Mouse (Mus musculus): ENCODE data around the gene Fxyd6. TPM values are rescaled to one million over a fixed set of nuclear protein-coding genes. Genes with fewer than 3 reads are reported as not detected.
A peak's percentile ranks its signal among the peaks of the same experiment; 100 is the strongest.

Gene Fxyd6
- polyA plus RNA-seq, 1 experiment, result not detected

DNA sequence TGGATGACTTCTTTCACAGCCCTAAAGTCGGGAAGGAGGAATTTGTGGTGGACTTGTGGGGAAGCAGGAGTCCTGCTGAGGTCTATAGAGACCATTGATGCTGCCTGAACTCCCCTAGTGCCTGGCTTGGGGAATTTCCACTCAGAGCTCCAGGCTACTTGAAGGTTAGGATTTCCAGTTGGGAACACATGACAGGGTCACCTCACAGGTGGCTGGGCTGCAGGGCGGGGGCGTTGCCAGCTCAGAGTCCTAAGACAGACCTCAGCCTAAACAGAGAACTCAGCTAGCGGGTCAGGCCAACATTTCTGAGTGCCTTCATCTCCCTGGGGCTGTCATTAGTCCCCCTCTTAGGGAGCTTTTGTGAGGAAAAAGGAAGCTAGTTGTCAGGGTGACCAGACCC, 31.9 kb downstream of the Fxyd6 start:
- H3K4me3 ChIP-seq (ENCODE audit: insufficient read depth, low read depth, low read length), result no peak overlapping the region
- no peak overlapping the region for H3K27ac ChIP-seq (ENCODE audit: insufficient read depth, low read depth, low read length)
- TF ChIP-seq CTCF (IDR thresholded peaks at IDR 0.05; ENCODE audit: insufficient read depth, low read depth, low read length), result no peak
- no peak for TF ChIP-seq POLR2A (IDR thresholded peaks at IDR 0.05; ENCODE audit: insufficient read depth, low read depth, low read length)
- WGBS, result 62% methylated on average over 4 of the region's 4 CpGs
- H3K4me1 ChIP-seq (ENCODE audit: control insufficient read depth, insufficient read depth, low read length), result no peaks in the 10 kb centered on the region

DNA sequence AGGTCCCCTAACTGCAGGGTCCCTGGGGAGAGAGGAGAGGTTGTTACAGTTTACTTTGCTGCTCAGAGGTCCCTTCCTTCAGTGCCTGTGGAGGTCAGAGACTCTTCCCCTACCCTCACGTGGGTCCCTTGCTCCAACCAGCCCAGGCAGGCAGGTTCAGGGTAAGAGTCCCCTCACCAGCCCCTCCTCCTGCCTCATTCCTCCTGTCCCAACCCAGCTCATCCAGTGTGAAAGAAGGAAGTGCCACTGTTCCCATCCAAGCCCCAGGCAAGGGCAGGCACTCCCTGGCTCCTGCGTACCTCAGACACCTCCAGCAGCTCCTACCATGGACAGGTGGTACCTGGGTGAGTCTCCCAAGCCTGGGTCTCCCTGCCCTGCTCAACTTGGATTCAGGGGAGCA, 33.0 kb downstream of the Fxyd6 start:
- no peak overlapping the region for H3K27ac ChIP-seq (ENCODE audit: insufficient read depth, low read depth, low read length)
- H3K4me1 ChIP-seq (ENCODE audit: control insufficient read depth, insufficient read depth, low read length), result peaks cover 3% of the 10 kb centered on the region
- 77% methylated on average over 2 of the region's 2 CpGs for WGBS
- no peak overlapping the region for H3K4me3 ChIP-seq (ENCODE audit: insufficient read depth, low read depth, low read length)
- TF ChIP-seq POLR2A (IDR thresholded peaks at IDR 0.05; ENCODE audit: insufficient read depth, low read depth, low read length) (no peak), CTCF (IDR thresholded peaks at IDR 0.05; ENCODE audit: insufficient read depth, low read depth, low read length) (no peak)

DNA sequence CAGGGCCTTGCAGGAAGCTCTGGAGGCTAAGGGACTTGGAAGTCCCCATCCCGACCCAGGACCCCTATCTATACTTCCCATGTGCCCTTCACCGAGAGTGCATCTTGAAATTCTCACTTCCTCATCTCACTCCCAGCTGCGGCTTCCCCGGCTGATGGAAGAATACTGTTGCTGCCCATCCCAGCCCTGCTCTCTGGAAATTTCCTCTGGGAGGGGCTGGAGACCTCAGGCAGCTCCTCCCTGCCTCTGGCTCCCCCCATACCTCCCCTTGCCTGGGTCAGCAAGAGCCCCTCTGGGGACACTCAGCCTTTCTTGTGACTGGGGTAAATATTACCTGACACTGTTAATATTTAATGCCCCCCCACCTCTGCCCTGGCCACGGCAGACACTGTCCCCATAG, 35.7 kb downstream of the Fxyd6 start:
- H3K4me3 ChIP-seq (ENCODE audit: insufficient read depth, low read depth, low read length), result no peak overlapping the region
- peaks cover 6% of the 10 kb centered on the region for H3K4me1 ChIP-seq (ENCODE audit: control insufficient read depth, insufficient read depth, low read length)
- no peak for TF ChIP-seq CTCF (IDR thresholded peaks at IDR 0.05; ENCODE audit: insufficient read depth, low read depth, low read length)
- TF ChIP-seq POLR2A (IDR thresholded peaks at IDR 0.05; ENCODE audit: insufficient read depth, low read depth, low read length), result no peak
- H3K27ac ChIP-seq (ENCODE audit: insufficient read depth, low read depth, low read length), result no peak overlapping the region
- 76% methylated on average over 5 of the region's 5 CpGs for WGBS

DNA sequence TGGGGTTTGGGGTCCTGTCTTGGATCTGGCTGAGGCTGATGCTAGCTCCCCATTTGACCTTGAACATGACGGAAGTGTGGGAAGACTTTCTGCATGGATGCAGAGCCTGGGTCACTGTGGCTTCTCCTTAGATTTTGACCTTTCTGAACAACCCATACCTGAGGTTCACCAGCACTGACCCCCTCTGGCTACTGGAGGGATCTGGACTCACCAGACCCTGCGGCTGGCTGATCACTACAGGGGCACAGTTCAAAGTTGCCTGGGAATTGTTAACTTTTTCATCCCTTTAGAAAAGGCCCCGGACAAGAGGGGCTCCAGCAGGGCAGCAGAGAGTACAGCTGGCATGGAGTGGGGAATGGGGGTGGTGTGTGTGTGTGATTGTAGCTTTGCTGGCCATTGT, 36.8 kb downstream of the Fxyd6 start:
- no peak overlapping the region for H3K4me3 ChIP-seq (ENCODE audit: insufficient read depth, low read depth, low read length)
- H3K27ac ChIP-seq (ENCODE audit: insufficient read depth, low read depth, low read length), result no peak overlapping the region
- no peak for TF ChIP-seq POLR2A (IDR thresholded peaks at IDR 0.05; ENCODE audit: insufficient read depth, low read depth, low read length)
- TF ChIP-seq CTCF (IDR thresholded peaks at IDR 0.05; ENCODE audit: insufficient read depth, low read depth, low read length), result no peak
- peaks cover 6% of the 10 kb centered on the region for H3K4me1 ChIP-seq (ENCODE audit: control insufficient read depth, insufficient read depth, low read length)
- 73% methylated on average over 3 of the region's 3 CpGs for WGBS

DNA sequence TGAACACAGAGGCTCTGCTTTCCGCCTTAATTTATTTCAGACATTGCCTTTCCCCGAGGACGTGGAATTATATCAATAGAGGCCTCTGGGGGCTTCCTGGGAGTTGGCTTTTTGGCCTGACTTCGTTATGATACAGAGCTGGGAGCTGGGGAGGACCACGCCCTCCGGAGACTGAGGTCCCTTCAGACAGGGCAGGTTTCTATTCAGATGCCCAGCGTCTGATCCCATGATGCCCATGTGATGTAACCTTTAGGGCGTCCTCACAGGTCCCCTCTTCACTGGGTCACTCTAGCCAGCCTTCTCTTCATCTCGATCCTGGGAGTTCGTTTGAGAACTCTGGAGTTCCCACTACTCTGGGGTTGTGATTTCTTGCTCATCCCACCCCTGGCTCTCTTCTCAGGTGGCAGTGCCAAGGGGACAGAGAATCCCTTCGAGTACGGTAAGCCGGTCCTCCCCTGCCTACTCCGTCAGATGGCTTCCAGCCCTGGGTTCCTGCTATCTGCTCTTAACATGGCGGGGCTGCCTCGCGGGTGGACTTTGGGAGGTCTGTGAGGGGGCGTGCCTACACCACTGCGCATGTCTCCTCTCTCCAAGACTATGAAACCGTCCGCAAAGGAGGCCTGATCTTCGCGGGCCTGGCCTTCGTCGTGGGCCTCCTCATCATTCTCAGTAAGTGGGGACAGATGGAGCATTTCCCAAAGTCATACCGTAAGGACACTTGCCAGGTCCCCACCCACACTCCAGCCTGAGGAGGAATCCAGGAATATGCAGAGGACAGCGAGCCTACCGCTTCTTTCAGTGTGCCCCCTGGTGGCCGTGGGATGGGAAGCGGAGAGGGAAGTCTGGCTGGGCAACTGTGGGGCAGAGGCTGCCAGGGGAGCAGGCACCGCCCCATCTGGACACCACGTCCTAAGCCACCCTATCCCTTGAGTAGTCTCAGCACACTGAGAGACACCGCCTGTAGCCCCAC, 38.0 kb downstream of the Fxyd6 start:
- WGBS, result 38% methylated on average over 33 of the region's 33 CpGs
- TF ChIP-seq CTCF (IDR thresholded peaks at IDR 0.05; ENCODE audit: insufficient read depth, low read depth, low read length) (peak; percentile 95), POLR2A (IDR thresholded peaks at IDR 0.05; ENCODE audit: insufficient read depth, low read depth, low read length) (no peak)
- Histone ChIP-seq H3K4me3 (ENCODE audit: insufficient read depth, low read depth, low read length) (peak overlapping the region; percentile 37), H3K27ac (ENCODE audit: insufficient read depth, low read depth, low read length) (no peak overlapping the region), H3K4me1 (ENCODE audit: control insufficient read depth, insufficient read depth, low read length) (peaks cover 9% of the 10 kb centered on the region)

DNA sequence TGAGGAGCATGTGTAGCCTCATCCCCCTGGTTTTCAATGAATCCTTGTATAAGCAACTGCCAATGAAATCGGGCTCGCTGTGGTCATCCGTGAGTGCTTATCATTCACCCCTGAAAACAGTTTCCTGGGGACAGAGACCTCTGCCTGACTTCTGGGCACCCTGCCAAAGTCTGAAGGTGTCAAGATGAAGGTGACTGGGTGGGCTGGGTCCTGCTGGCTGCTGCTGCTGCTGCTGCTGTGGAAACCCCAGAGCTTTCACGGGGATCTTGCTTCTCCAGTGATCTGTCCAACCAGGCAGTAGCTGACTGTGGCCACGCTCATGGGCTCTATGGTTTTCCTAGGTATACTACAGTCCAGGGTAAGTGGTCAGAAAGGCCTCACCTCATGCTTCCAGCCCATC, 40.2 kb downstream of the Fxyd6 start:
- WGBS, result 92% methylated on average over 5 of the region's 5 CpGs
- TF ChIP-seq POLR2A (IDR thresholded peaks at IDR 0.05; ENCODE audit: insufficient read depth, low read depth, low read length), result no peak
- TF ChIP-seq CTCF (IDR thresholded peaks at IDR 0.05; ENCODE audit: insufficient read depth, low read depth, low read length), result no peak
- Histone ChIP-seq H3K4me3 (ENCODE audit: insufficient read depth, low read depth, low read length) (no peak overlapping the region), H3K4me1 (ENCODE audit: control insufficient read depth, insufficient read depth, low read length) (peaks cover 9% of the 10 kb centered on the region), H3K27ac (ENCODE audit: insufficient read depth, low read depth, low read length) (no peak overlapping the region)

DNA sequence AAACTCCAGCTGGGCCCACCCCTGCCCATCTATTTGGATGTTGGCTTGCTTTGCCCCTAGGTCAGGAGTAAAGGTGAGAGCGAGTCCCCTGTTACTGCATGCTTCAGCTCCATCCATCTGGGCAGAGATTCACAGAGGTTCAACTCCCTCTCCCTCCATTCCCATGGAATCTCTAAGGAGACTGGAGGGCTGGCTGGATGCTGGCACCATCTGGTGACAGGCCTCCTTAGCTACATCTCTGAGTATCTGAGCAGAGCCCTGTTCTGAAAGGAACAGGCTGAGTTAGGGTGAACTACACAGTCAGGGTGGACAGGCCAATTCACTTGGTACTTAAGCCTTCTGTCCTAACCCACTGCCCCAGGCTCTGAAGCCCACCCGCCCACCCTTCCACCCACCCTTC, 40.6 kb downstream of the Fxyd6 start:
- Histone ChIP-seq H3K4me3 (ENCODE audit: insufficient read depth, low read depth, low read length) (no peak overlapping the region), H3K4me1 (ENCODE audit: control insufficient read depth, insufficient read depth, low read length) (peaks cover 9% of the 10 kb centered on the region), H3K27ac (ENCODE audit: insufficient read depth, low read depth, low read length) (no peak overlapping the region)
- no peak for TF ChIP-seq CTCF (IDR thresholded peaks at IDR 0.05; ENCODE audit: insufficient read depth, low read depth, low read length)
- TF ChIP-seq POLR2A (IDR thresholded peaks at IDR 0.05; ENCODE audit: insufficient read depth, low read depth, low read length), result no peak
- 91% methylated on average over 2 of the region's 2 CpGs for WGBS

DNA sequence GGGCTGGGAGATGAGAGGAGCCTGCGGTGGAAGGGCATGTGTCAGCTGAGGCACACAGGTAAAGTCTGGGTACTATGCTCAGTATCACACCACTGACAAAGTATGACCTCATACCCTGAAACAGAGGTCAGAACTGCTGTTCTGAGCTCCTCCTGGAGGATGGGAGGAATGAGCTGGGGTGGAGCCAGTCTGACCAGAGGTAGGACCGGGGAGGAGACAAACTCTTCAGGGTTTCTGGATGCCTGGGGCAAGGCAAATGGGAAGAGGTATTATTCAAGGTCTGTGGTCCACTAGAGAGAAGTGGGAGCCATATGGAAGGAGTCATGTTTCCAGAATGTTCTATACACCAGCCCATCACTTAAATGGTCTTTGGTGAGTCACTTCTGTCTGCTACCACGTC, 41.1 kb downstream of the Fxyd6 start:
- TF ChIP-seq CTCF (IDR thresholded peaks at IDR 0.05; ENCODE audit: insufficient read depth, low read depth, low read length) (no peak), POLR2A (IDR thresholded peaks at IDR 0.05; ENCODE audit: insufficient read depth, low read depth, low read length) (no peak)
- Histone ChIP-seq H3K4me3 (ENCODE audit: insufficient read depth, low read depth, low read length) (no peak overlapping the region), H3K27ac (ENCODE audit: insufficient read depth, low read depth, low read length) (no peak overlapping the region), H3K4me1 (ENCODE audit: control insufficient read depth, insufficient read depth, low read length) (peaks cover 11% of the 10 kb centered on the region)
- 86% methylated on average over 3 of the region's 3 CpGs for WGBS

DNA sequence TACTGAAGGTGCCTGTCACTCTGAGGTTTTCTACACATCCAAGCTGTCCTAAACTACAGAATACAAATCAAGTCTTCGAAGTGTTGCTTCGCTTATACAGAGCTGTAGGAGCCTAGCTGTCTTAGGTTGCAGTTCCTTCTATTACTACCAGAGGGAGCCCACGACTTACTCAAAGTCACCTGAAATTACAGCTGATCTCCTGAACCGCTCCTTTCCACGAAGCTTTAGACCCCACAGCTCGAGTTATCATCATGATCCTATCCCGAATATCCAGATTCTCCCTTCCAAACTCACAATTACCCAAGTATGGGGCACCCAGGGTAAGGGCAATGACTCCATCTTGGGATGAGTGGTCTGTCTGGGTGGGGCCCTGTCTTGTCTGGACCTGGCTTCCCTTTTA, 41.8 kb downstream of the Fxyd6 start:
- Histone ChIP-seq H3K4me1 (ENCODE audit: control insufficient read depth, insufficient read depth, low read length) (peaks cover 13% of the 10 kb centered on the region), H3K4me3 (ENCODE audit: insufficient read depth, low read depth, low read length) (no peak overlapping the region), H3K27ac (ENCODE audit: insufficient read depth, low read depth, low read length) (no peak overlapping the region)
- TF ChIP-seq POLR2A (IDR thresholded peaks at IDR 0.05; ENCODE audit: insufficient read depth, low read depth, low read length), result no peak
- no peak for TF ChIP-seq CTCF (IDR thresholded peaks at IDR 0.05; ENCODE audit: insufficient read depth, low read depth, low read length)
- 11% methylated on average over 7 of the region's 7 CpGs for WGBS

All from olfactory bulb, adult 2 months (tissue).